Mouse (Mus musculus) embryonic fibroblast, embryonic 13.5 days (primary cell): ENCODE results near the gene Cntln.

Source experiments
- CTCF ChIP-seq: IDR thresholded peaks from 2 replicates; pipeline ENCODE4 v1.5.1; 2011; ENCODE audit warnings: mild to moderate bottlenecking, control low read depth, low read length, moderate library complexity, borderline replicate concordance; ENCODE audit not compliant: insufficient read depth
- POLR2A ChIP-seq: IDR thresholded peaks from 2 replicates; pipeline ENCODE4 v1.6.1; 2011; ENCODE audit warnings: low read depth, mild to moderate bottlenecking, control low read depth, low read length, moderate library complexity

DNA sequence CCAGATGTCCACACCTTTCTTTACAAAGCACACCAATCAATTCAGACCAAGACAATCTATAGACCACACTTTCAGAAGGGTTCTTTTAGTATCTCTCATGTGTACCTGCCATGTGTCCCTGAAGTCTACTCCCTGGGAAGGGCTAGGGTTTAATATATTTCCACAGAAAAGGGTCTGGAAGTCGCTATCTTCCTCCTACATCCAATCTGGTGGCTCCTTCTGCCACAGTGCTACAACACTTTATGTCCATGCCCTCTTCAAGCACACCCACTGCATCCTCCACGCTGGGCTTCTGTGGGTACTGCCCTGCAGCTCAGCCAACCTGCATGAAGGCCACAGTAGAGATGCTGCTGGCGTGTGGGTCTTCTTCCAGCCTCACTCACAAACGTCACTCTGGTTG is 291.4 kb downstream of the Cntln start:
- TF ChIP-seq POLR2A (no peak), CTCF (no peak)
